Mouse (Mus musculus) monocyte, adult 2 months (primary cell): Measurements from ENCODE around the gene Gpr137c.

Experiments
- DNase-seq, 2 experiments: peaks; one replicate each; pipeline ENCODE4 v3.0.0; 2022; ENCODE audit warnings: low spot score in 2 of 2, low read depth in 1 of 2

The Gpr137c gene

GRCm38 (mm10) chr14:45282066-45282465 is 62.5 kb downstream of the Gpr137c start:
- DNase-seq, result no peak

- peak in 1 of 2 experiments; percentile 4 for DNase-seq
Observed at GRCm38 (mm10) chr14:45291608-45292007, 72.1 kb downstream of the Gpr137c start.

- no peak for DNase-seq
Observed at GRCm38 (mm10) chr14:45303939-45304338, 84.4 kb downstream of the Gpr137c start.

DNA sequence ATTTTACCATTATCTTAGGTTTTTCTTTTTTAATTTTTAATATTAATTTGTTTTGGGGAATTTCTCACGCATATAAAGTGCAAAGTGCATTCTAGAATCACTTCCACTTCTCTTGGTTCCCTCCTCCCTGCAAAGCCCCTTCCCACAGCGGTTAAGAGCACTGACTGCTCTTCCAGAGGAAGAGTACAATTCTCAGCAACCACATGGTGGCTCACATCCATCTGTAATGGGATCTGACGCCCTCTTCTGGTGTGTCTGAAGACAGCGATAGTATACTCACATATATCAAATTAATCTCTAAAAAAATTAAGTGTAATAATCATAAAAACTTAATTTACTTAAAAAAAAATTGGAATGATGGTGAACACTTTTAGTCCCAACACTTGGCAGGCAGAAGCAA is 84.9 kb downstream of the Gpr137c start:
- no peak for DNase-seq

- DNase-seq, result no peak
Observed at GRCm38 (mm10) chr14:45305852-45306251, 86.3 kb downstream of the Gpr137c start.

- peak in 1 of 2 experiments; percentile 11 for DNase-seq
Observed at GRCm38 (mm10) chr14:45307630-45308328, 88.3 kb downstream of the Gpr137c start.

DNA sequence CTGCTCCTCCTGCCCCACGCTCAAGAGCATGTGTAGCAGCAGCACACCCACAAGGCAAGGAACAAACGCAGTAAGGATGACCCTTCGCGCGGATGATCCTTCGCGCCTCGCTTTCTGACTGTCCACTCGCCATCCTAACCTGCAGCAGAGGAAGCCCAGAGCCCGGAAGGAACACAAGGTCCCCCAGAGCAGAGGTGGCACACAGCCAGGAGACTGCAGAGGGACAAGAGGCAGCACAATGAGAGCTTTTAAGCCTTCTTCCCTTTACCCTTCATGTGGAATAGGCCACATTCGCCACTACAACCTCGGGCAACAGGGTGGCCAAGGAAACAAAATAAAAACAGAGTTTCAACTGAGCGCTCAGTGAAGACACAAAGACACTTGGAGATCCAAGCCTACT is 90.1 kb downstream of the Gpr137c start:
- DNase-seq, result no peak

- DNase-seq, result no peak
Observed at GRCm38 (mm10) chr14:45310101-45310500, 90.6 kb downstream of the Gpr137c start.

GRCm38 (mm10) chr14:45316927-45317326 is 97.4 kb downstream of the Gpr137c start:
- DNase-seq, result no peak

GRCm38 (mm10) chr14:45317921-45318411 is 98.4 kb downstream of the Gpr137c start:
- DNase-seq, result no peak

GRCm38 (mm10) chr14:45318426-45319236 is 99.1 kb downstream of the Gpr137c start, which contains the start of gene Ero1l:
Gene Ero1l (minus strand): TSS chr14:45318771.
- DNase-seq, result peak; percentile 52 to 73

GRCm38 (mm10) chr14:45319237-45319610 is 99.7 kb downstream of the Gpr137c start:
- no peak for DNase-seq

GRCm38 (mm10) chr14:45320111-45320510 is 100.6 kb downstream of the Gpr137c start:
- DNase-seq, result no peak

DNA sequence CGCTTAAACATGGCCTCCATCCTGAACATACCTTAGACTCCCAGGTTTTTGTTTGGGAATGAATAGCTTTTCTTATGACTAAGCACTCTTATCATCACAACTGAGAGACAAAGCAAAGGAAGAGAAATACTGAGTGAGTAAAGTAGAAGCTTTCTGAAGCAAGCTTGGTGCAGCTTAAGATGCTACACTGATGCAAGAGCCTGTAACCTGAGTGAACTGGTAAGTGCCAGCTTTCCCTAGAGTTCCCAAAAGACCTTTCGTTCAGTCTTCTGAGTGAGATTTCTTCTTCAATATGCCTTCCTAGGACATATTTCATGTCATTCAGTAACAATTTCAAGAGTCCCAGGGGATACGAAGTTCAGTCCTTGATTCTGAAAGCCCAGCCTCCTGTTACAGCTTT is 101.5 kb downstream of the Gpr137c start:
- DNase-seq, result no peak

GRCm38 (mm10) chr14:45321622-45322021 is 102.1 kb downstream of the Gpr137c start:
- no peak for DNase-seq

GRCm38 (mm10) chr14:45322450-45322849 is 102.9 kb downstream of the Gpr137c start:
- no peak for DNase-seq

GRCm38 (mm10) chr14:45323320-45323719 is 103.8 kb downstream of the Gpr137c start:
- no peak for DNase-seq

DNA sequence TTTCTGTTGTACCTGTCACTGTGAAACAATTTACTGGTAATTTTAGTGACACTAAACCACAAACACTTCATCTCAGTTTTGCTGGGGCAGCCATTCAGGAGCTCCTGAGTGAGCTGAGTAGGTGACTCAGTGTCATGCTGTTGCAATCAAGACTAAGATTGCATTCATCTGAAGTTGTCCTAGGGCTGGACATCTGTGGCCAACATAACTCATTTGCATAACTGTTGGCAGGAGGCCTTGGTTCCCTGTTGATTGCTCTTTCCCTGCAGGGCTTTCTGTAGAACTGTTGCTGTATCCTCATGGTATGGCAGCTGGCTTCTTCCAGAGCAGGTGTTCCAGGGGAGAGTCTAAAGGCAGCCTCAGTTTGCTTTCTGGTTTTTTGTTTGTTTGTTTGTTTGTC is 106.0 kb downstream of the Gpr137c start:
- DNase-seq, result peak in 1 of 2 experiments; percentile 46

DNA sequence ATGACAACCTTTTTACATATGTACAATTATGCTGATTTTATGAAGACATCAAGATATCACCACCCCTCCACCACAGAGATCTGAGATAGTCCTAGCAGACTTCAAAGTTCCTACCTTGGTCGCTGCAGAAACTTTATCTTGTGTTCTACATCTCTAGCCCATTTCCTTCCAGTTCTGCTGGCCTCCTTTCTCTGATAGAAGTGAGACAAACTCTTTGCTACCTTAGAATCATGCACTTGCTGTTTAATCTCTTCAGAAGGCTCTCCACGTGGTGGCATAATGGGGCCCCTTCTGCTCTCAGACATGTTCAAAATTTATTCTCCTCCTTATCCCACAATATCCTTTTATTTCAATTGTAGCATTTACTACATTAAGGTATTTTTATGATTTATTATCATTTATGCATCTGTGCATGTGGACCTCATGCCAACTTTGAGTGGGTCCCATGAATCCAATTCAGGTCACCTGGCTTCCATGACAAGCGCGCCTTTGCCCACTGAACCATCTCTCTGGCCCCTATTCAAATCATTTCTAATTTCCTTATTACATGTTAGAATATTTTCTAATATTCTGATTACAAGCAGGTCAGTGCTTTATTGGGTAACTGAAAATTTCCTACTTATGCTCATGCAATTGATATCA is 108.7 kb downstream of the Gpr137c start:
- no peak for DNase-seq

GRCm38 (mm10) chr14:45329018-45329588 is 109.6 kb downstream of the Gpr137c start:
- DNase-seq, result no peak

DNA sequence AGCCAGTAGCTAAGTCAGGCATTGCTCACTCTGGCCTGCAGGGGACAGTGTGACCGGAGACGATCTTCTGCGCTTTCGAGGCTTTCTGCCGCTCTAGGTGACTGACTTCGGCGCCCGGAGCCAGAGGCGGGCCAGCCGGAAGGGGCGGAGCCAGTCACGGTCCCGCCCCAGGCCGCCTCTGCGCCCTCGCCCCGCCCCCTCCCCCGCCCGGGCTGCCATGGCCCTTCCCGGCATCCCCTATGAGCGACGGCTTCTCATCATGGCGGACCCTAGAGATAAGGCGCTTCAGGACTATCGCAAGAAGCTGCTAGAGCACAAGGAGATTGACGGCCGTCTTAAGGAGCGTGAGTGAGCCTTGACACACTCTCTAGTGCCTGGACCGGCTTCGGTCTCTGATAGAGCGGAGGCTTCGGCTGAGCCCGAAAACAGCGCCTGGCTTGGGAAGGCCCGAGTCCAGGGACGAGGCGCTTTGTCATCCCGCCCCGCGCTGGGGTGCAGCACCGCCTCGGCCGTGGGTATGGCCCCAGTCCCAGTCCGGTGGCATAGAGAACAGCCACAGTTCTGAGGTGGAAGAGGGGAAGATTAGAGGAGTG is 110.2 kb downstream of the Gpr137c start, which contains the start of gene Psmc6:
Psmc6 (plus strand) TSS at position 200 of the 593 bp plus-strand sequence.
- peak; percentile 74 to 83 for DNase-seq
